Mouse (Mus musculus) ES-E14 (cell line): Measurements from ENCODE around the gene Akr1d1. TPM values are rescaled to one million over a fixed set of nuclear protein-coding genes. Genes with fewer than 3 reads are reported as not detected.

Experiments used
- DNase-seq: peaks from one replicate; pipeline ENCODE4 v3.0.0-alpha.2; 2013; ENCODE audit warnings: low read depth, low spot score
- H3K27ac ChIP-seq: 2 replicates; pipeline ENCODE4 v1.5.1; 2012; ENCODE audit warnings: low read depth, mild to moderate bottlenecking, low read length, moderate library complexity, mixed read lengths; ENCODE audit not compliant: poor library complexity, insufficient read depth, severe bottlenecking
- H3K36me3 ChIP-seq: 2 replicates; pipeline ENCODE4 v1.6.1; 2012; ENCODE audit warnings: mild to moderate bottlenecking, low read length, moderate library complexity, mixed read lengths; ENCODE audit not compliant: control insufficient read depth, poor library complexity, insufficient read depth, severe bottlenecking
- H3K4me1 ChIP-seq, 2 experiments: fragments of 150-350 bp in 1 of 2; sonication (generic) in 1 of 2; 2 replicates each; pipeline ENCODE4 v1.6.1; 2012; ENCODE audit warnings: low read length in 2 of 2, mild to moderate bottlenecking in 1 of 2, mixed read lengths in 1 of 2; ENCODE audit not compliant: control insufficient read depth in 2 of 2, insufficient read depth in 2 of 2, poor library complexity in 1 of 2
- H3K4me3 ChIP-seq, 2 experiments: fragments of 150-350 bp in 1 of 2; sonication (generic) in 1 of 2; 2 replicates each; pipeline ENCODE4 v1.5.1; 2012; ENCODE audit warnings: low read length in 2 of 2, low read depth in 1 of 2, mild to moderate bottlenecking in 1 of 2, mixed read lengths in 1 of 2; ENCODE audit not compliant: insufficient read depth in 1 of 2, poor library complexity in 1 of 2, severe bottlenecking in 1 of 2
- H3K9ac ChIP-seq: 2 replicates; pipeline ENCODE4 v1.6.1; 2012; ENCODE audit warnings: low read depth, mild to moderate bottlenecking, low read length, mixed read lengths; ENCODE audit not compliant: poor library complexity, insufficient read depth, severe bottlenecking
- H3K9me3 ChIP-seq: fragments of 150-350 bp; sonication (generic); 2 replicates; pipeline ENCODE4 v1.6.1; 2012; ENCODE audit warnings: low read depth, mild to moderate bottlenecking, low read length; ENCODE audit not compliant: control insufficient read depth, insufficient read depth
- CHD2 ChIP-seq: IDR thresholded peaks from 2 replicates; pipeline ENCODE4 v1.6.1; 2014; ENCODE audit warnings: mild to moderate bottlenecking, low read depth, low read length, inconsistent platforms
- HCFC1 ChIP-seq: IDR thresholded peaks from 2 replicates; pipeline ENCODE4 v1.6.1; 2012; ENCODE audit warnings: low read length, inconsistent platforms, borderline replicate concordance; ENCODE audit not compliant: insufficient read depth
- MAFK ChIP-seq: IDR thresholded peaks from 2 replicates; pipeline ENCODE4 v1.6.1; 2014; ENCODE audit warnings: mild to moderate bottlenecking, low read depth, low read length, inconsistent platforms; ENCODE audit not compliant: insufficient read depth
- ZC3H11A ChIP-seq: IDR thresholded peaks from 2 replicates; pipeline ENCODE4 v1.6.1; 2012; ENCODE audit warnings: low read depth, mild to moderate bottlenecking, inconsistent platforms, low read length, borderline replicate concordance
- ZNF384 ChIP-seq: IDR thresholded peaks from 2 replicates; pipeline ENCODE4 v1.6.1; 2012; ENCODE audit warnings: low read depth, low read length, inconsistent platforms
- in situ Hi-C, 2 experiments: fragments of 600-800 bp; cut with MboI; formaldehyde crosslinking; loops; one replicate each; pipeline ENCODE4 v1.15.1; 2025; ENCODE audit warnings: low sequenced_read_pairs in 2 of 2, inconsistent platforms in 1 of 2; ENCODE audit not compliant: unreplicated experiment in 2 of 2
- total RNA-seq: library from RNA; depleted of rRNA; stranded (reverse); fragments of 300-350 nt; gene quantifications from 2 replicates; pipeline ENCODE4 v1.2.3, GENCODE M21; 2012

The Akr1d1 gene
- total RNA-seq, 1 experiment: not detected

DNA sequence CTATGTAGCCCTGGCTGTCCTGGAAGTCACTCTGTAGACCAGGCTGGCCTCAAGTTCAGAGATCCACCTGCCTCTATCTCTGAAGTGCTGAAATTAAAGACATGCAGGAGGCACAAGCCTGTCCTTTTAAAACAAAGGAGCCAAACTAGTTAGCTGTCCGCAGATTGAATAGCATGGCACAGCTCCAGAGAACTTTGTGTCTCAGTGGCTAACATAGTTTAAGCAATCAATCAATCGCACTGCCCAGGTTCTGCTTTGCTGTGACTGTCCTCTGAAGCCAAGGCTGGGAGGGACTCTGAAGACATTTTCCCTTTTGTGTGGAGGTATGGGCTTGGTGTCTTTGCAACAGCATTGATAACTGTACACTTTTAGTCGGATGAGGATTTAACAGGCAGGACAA lies 7.8 kb downstream of the Akr1d1 start:
- TF ChIP-seq MAFK (no peak), CHD2 (no peak), ZC3H11A (no peak), ZNF384 (no peak), HCFC1 (no peak)
- Histone ChIP-seq H3K9me3 (no peaks in the 10 kb centered on the region), H3K36me3 (no peaks in the 10 kb centered on the region), H3K4me3 (no peak overlapping the region), H3K9ac (no peak overlapping the region), H3K4me1 (no peaks in the 10 kb centered on the region), H3K27ac (no peak overlapping the region)
- no peak for DNase-seq
- in situ Hi-C loops: no loop called here

DNA sequence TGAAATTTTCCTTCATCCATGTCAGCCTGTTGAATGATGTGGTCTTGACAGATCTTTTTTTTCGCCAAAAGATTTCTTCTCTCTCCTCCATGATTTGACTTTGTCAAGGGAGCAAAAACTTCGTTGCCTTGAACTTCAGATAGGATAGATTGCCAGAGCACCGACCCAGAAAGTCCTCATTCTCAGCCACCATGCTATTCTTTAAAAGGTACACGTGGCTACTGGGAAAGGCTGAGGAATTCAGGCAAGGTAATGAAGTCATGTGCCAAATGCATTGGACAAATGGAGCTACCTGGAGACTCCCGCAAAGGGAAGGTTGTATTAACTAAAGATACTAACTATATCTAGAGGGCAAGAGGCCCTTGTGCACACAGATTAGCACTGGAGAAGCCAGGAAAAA lies 8.8 kb downstream of the Akr1d1 start:
- no peaks in the 10 kb centered on the region for H3K4me1 ChIP-seq
- no peaks in the 10 kb centered on the region for H3K9me3 ChIP-seq
- in situ Hi-C loops: no loop called here
- DNase-seq: no peak
- no peak overlapping the region for H3K9ac ChIP-seq
- H3K27ac ChIP-seq: no peak overlapping the region
- H3K36me3 ChIP-seq: no peaks in the 10 kb centered on the region
- no peak overlapping the region for H3K4me3 ChIP-seq
- no peak for TF ChIP-seq MAFK
- TF ChIP-seq ZC3H11A: no peak
- TF ChIP-seq HCFC1: no peak
- no peak for TF ChIP-seq ZNF384
- TF ChIP-seq CHD2: no peak

DNA sequence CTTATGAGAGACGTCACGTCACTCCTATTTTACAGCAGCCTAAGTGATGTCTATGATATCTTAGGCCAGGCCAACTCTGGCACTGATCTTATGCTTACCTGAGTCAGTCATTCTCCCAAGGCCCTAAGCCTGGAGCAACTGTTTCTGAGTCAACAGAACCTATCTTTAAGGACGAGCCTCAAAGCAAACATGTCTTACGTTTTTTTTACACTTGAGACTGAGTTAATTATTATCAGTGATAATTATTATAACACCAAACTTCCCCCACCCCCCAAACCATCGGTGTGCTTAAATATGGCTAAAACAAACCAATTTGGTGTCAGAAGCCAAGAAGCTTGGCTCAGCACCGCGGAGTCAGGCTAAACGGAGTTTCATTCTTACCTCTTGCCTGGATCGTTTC lies 9.4 kb downstream of the Akr1d1 start:
- Histone ChIP-seq H3K36me3 (no peaks in the 10 kb centered on the region), H3K9me3 (no peaks in the 10 kb centered on the region), H3K27ac (no peak overlapping the region), H3K9ac (no peak overlapping the region), H3K4me1 (no peaks in the 10 kb centered on the region), H3K4me3 (no peak overlapping the region)
- TF ChIP-seq ZC3H11A (no peak), ZNF384 (no peak), CHD2 (no peak), MAFK (no peak), HCFC1 (no peak)
- in situ Hi-C loops: no loop called here
- DNase-seq: no peak

DNA sequence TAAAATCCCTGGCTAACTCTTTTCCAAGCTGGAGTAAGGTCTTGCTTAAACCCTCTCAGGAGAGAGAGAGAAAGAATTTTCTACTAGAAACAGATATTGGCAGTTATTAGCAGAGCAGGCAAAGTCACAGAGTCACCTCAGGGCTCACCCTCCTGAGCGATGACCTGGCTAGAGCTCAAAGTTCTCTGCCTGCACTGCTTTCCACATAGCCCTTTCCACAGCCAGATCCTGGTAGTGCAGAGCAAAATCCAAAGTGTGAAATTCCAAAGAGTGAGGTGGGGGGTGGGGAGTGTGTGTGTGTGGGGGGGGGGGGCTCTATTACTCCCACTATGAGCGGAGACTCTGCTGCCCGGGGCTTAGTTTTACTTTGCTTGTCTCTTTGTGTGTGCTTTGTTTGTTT lies 10.1 kb downstream of the Akr1d1 start:
- no peak for DNase-seq
- H3K4me1 ChIP-seq: no peaks in the 10 kb centered on the region
- no peak for TF ChIP-seq CHD2
- TF ChIP-seq ZC3H11A: no peak
- no peak for TF ChIP-seq MAFK
- H3K27ac ChIP-seq: no peak overlapping the region
- H3K9ac ChIP-seq: no peak overlapping the region
- H3K4me3 ChIP-seq: no peak overlapping the region
- H3K36me3 ChIP-seq: no peaks in the 10 kb centered on the region
- no peaks in the 10 kb centered on the region for H3K9me3 ChIP-seq
- in situ Hi-C loops: no loop called here

DNA sequence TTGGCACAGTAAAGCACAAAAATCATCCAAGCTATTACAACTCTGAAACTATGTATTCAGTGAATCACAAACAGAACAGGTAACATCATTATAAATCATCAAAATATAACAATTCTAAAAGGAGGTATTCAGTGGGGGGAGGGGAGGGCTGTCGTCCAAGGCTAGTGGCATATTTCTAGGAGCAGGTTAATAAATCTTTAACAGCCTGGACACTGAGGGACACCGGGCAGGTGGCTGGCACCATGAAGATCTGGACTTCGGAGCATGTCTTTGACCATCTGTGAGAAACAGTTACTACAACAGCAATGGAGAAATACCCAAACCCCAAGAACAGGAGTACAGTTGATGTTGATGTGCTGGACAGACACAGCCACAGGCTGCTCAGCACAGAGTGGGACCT lies 11.2 kb downstream of the Akr1d1 start:
- Histone ChIP-seq H3K4me3 (no peak overlapping the region), H3K4me1 (no peaks in the 10 kb centered on the region), H3K36me3 (no peaks in the 10 kb centered on the region), H3K9ac (no peak overlapping the region), H3K9me3 (no peaks in the 10 kb centered on the region), H3K27ac (no peak overlapping the region)
- in situ Hi-C loops: no loop called here
- no peak for TF ChIP-seq ZC3H11A
- TF ChIP-seq HCFC1: no peak
- TF ChIP-seq MAFK: no peak
- TF ChIP-seq ZNF384: no peak
- TF ChIP-seq CHD2: no peak
- no peak for DNase-seq
